Mouse (Mus musculus): ENCODE results near the gene Ackr1. TPM values are rescaled to one million over a fixed set of nuclear protein-coding genes. Genes with fewer than 3 reads are reported as not detected.
A peak's percentile ranks its signal among the peaks of the same experiment; 100 is the strongest.

Gene Ackr1
- total and polyA plus RNA-seq, 3 experiments, result 0.19 to 0.42 TPM; not detected in 1

DNA sequence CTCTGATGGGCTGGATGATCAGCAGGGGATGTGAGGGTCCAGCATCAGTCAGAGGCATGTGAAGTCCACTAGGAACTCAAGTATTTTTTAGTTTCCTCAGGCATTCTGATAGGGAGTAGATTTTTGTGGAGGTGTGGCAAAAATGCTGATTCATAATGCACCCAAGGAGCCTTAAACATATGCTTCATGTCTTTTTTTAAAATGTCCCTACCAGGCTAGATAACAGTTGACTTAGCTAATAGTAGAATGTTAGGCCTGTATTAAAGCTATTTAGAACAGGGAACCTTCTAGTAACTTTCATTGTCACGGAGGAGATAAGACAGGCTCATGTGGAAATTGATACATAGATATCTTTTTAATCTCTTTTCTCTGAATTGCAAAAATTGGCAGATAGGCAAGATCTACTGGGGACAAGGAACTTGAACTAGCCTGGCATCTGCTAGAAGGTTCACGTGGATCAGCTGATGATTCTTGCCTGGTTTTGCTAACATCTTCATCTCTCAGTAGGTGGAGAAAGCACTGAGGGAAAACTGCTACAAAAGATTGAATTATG, 15.5 kb downstream of the Ackr1 start (continued):
- TF ChIP-seq NRF1 (IDR thresholded peaks at IDR 0.05; ENCODE audit: insufficient read depth, low read depth, low read length, poor library complexity, severe bottlenecking) (no peak), MYB (IDR thresholded peaks at IDR 0.05; ENCODE audit: low read depth, low read length) (no peak), UBTF (IDR thresholded peaks at IDR 0.05; ENCODE audit: borderline replicate concordance, insufficient read depth, low read depth, low read length) (no peak)

DNA sequence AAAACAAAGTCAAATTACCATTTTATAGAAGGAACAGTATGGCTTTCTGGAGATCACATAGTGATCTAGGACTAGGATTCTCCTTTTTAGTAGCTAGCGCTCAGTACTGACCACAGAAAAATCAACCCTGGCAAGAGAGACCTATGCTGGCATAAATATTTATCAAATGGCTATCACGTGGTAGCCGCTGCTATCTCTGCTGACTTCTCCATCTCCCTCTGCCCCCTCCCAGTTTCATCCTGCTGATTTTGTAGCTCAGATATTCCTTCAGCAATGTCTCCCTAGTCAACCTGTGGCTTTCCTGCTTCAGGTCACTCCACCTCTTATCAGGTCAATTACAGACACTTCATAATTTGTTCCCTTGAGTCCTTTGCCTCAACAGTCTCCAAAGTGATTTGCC, 17.8 kb downstream of the Ackr1 start:
- DNase-seq (ENCODE audit: low read depth, low spot score), result no peak
- no peaks in the 10 kb centered on the region for H3K79me2 ChIP-seq (ENCODE audit: control insufficient read depth, insufficient read depth, low read length, poor library complexity)
- no peaks in the 10 kb centered on the region for H3K27me3 ChIP-seq (ENCODE audit: control insufficient read depth in 1 of 2, insufficient read depth in 2 of 2, low read length in 2 of 2)
- no peak overlapping the region; the same call in 1 of the 2 replicates for H3K27ac ChIP-seq (ENCODE audit: control insufficient read depth, low read depth, low read length)
- H3K9ac ChIP-seq (ENCODE audit: control insufficient read depth, low read depth, low read length, poor library complexity, severe bottlenecking), result no peak overlapping the region
- H3K4me1 ChIP-seq (ENCODE audit: control insufficient read depth in 1 of 2, insufficient read depth in 2 of 2, low read length in 2 of 2), result peaks cover 26 to 49% of the 10 kb centered on the region in 2 experiments
- H3K4me3 ChIP-seq (ENCODE audit: control insufficient read depth in 1 of 2, insufficient read depth in 1 of 2, low read depth in 2 of 2, low read length in 2 of 2), result no peak overlapping the region
- no peaks in the 10 kb centered on the region for H3K9me3 ChIP-seq (replicated peaks; ENCODE audit: insufficient read depth, low read length)
- H3K36me3 ChIP-seq (ENCODE audit: control insufficient read depth in 1 of 2, insufficient read depth in 2 of 2, low read length in 2 of 2), result peaks cover 0 to 55% of the 10 kb centered on the region in 2 experiments; a peak in 2 of 4 replicates
- TF ChIP-seq CHD2 (IDR thresholded peaks at IDR 0.05; ENCODE audit: low read length), result no peak
- TF ChIP-seq MAFK (IDR thresholded peaks at IDR 0.05; ENCODE audit: borderline replicate concordance, low read depth, low read length), result no peak
- TF ChIP-seq RCOR1 (IDR thresholded peaks at IDR 0.05; ENCODE audit: low read depth, low read length), result 0 out of 2 replicates have a peak, but pooled peaks have one; percentile 31
- TF ChIP-seq ZKSCAN1 (IDR thresholded peaks at IDR 0.05; ENCODE audit: low read depth, low read length), result no peak
- 0 out of 4 replicates have a peak, but pooled peaks of 1 of the 2 experiments have one; percentile 34 for TF ChIP-seq USF2 (IDR thresholded peaks at IDR 0.05; ENCODE audit: borderline replicate concordance in 1 of 2, insufficient read depth in 1 of 2, low read depth in 1 of 2, low read length in 2 of 2)
- no peak for TF ChIP-seq JUND (IDR thresholded peaks at IDR 0.05; ENCODE audit: low read depth, low read length)
- no peak for TF ChIP-seq ZNF384 (IDR thresholded peaks at IDR 0.05; ENCODE audit: low read depth, low read length)
- TF ChIP-seq GATA1 (IDR thresholded peaks at IDR 0.05; ENCODE audit: low read depth, low read length), result no peak
- peak in 1 of 2 experiments; percentile 15; a peak in 1 of 4 replicates for TF ChIP-seq EP300 (IDR thresholded peaks at IDR 0.05; ENCODE audit: low read depth in 1 of 2, low read length in 2 of 2)
- peak; percentile 27; the same call in 1 of the 2 replicates for TF ChIP-seq ETS1 (IDR thresholded peaks at IDR 0.05; ENCODE audit: low read depth, low read length)
- no peak for TF ChIP-seq BHLHE40 (IDR thresholded peaks at IDR 0.05; ENCODE audit: borderline replicate concordance, low read depth, low read length)
- no peak for TF ChIP-seq TBP (IDR thresholded peaks at IDR 0.05; ENCODE audit: low read depth, low read length)
- TF ChIP-seq USF1 (IDR thresholded peaks at IDR 0.05; ENCODE audit: low read depth, low read length), result peak; percentile 84
- TF ChIP-seq SMC3 (IDR thresholded peaks at IDR 0.05; ENCODE audit: low read depth, low read length), result no peak
- TF ChIP-seq ZC3H11A (IDR thresholded peaks at IDR 0.05; ENCODE audit: low read depth, low read length), result no peak
- no peak for TF ChIP-seq CHD1 (IDR thresholded peaks at IDR 0.05; ENCODE audit: low read depth, low read length)
- no peak for TF ChIP-seq CTCF (IDR thresholded peaks at IDR 0.05 in 2 of 3, conservative IDR thresholded peaks at IDR 0.05 in 1 of 3; ENCODE audit: control insufficient read depth in 1 of 3, insufficient read depth in 1 of 3, low read depth in 2 of 3, low read length in 3 of 3, poor library complexity in 1 of 3, severe bottlenecking in 1 of 3)
- no peak for TF ChIP-seq MYC (IDR thresholded peaks at IDR 0.05; ENCODE audit: low read depth, low read length)
- no peak for TF ChIP-seq POLR2AphosphoS5 (IDR thresholded peaks at IDR 0.05; ENCODE audit: borderline replicate concordance, low read depth, low read length)
- TF ChIP-seq SIN3A (IDR thresholded peaks at IDR 0.05; ENCODE audit: low read length), result no peak
- no peak for TF ChIP-seq ELF1 (IDR thresholded peaks at IDR 0.05; ENCODE audit: low read depth, low read length)
- no peak for TF ChIP-seq POLR2A (IDR thresholded peaks at IDR 0.05; ENCODE audit: control insufficient read depth in 1 of 2, insufficient read depth in 1 of 2, low read depth in 1 of 2, low read length in 2 of 2, poor library complexity in 1 of 2)
- no peak for TF ChIP-seq MXI1 (IDR thresholded peaks at IDR 0.05; ENCODE audit: low read depth, low read length)
- no peak for TF ChIP-seq KAT2A (conservative IDR thresholded peaks at IDR 0.05; ENCODE audit: low read depth, low read length)
- TF ChIP-seq NELFE (IDR thresholded peaks at IDR 0.05; ENCODE audit: low read depth, low read length), result no peak
- TF ChIP-seq GABPA (IDR thresholded peaks at IDR 0.05; ENCODE audit: low read depth, low read length), result no peak
- TF ChIP-seq NRF1 (IDR thresholded peaks at IDR 0.05; ENCODE audit: insufficient read depth, low read depth, low read length, poor library complexity, severe bottlenecking), result no peak
- TF ChIP-seq RAD21 (IDR thresholded peaks at IDR 0.05; ENCODE audit: low read depth, low read length), result no peak
- TF ChIP-seq MAZ (IDR thresholded peaks at IDR 0.05; ENCODE audit: low read depth, low read length), result peak; percentile 69; the same call in 1 of the 2 replicates
- no peak for TF ChIP-seq TAL1 (IDR thresholded peaks at IDR 0.05; ENCODE audit: low read length)
- TF ChIP-seq MEF2A (IDR thresholded peaks at IDR 0.05; ENCODE audit: extremely low read depth, insufficient replicate concordance, low read depth, low read length, poor library complexity, severe bottlenecking), result no peak
- no peak for TF ChIP-seq E2F4 (IDR thresholded peaks at IDR 0.05; ENCODE audit: borderline replicate concordance, low read depth, low read length)
- no peak for TF ChIP-seq UBTF (IDR thresholded peaks at IDR 0.05; ENCODE audit: borderline replicate concordance, insufficient read depth, low read depth, low read length)
